Mouse (Mus musculus) layer of hippocampus, adult 9-11 months (tissue): ENCODE results near the gene T2.

Experiments used
- DNase-seq: peaks from one replicate; pipeline ENCODE4 v3.0.0; 2022

The T2 gene

GRCm38 (mm10) chr17:8420739-8421138, 64.9 kb downstream of the T2 start:
- no peak for DNase-seq

GRCm38 (mm10) chr17:8421517-8421916, 65.7 kb downstream of the T2 start:
- no peak for DNase-seq

- no peak for DNase-seq
These were observed 67.5 kb downstream of the T2 start for GRCm38 (mm10) chr17:8423283-8423682.

GRCm38 (mm10) chr17:8429436-8429835, 73.6 kb downstream of the T2 start:
- DNase-seq: no peak

DNA sequence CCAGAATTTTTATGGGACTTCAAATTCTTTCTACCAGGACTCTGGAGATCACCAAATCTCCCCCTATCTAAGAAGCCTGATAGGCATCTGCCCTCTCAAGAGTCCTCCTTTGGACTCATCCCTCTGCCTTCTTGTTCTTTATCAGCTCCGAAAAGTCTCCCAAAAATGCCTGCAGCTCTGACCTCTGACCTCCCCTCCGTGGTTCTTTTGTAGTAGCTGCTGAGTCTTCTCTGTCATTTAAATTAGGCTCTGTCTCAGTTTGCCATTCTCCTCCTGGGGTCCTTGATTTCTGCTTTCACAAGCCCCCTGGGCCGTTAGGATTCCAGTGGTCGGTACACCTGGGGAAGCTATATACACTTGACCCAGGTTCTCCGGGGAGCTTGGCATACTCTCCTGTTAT, 74.1 kb downstream of the T2 start:
- no peak for DNase-seq

DNA sequence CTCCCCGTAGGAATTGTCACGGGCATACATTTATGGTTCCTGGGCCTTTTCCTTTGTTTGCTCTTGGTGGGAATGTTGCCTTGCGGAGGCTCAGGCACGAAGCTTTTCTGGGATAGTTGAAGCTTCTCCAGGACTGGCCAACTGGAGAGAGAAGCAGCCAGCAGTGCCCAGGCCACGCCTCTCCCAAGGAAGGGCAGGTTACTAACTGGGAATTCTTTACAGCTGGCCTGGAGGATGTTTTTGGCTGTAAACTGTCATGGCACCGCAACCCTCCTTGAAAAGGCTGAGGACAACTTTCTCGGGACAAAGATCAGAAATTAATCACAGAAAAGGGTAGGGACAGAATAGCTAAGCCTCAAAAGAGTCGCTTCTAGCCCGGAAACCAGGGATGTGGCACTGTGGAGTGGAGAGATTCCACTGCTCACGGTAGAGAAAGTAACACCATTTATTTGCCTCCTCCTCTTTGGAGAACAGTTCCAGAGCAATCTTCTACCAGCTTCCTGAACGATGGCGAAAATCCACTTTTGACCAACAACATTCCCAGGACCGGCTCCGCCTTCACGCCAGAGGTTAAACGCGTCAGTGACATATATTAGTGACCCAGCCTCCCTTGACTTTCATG, 76.5 kb downstream of the T2 start:
- no peak for DNase-seq

- no peak for DNase-seq
These were observed 77.6 kb downstream of the T2 start for GRCm38 (mm10) chr17:8433121-8433977.

DNA sequence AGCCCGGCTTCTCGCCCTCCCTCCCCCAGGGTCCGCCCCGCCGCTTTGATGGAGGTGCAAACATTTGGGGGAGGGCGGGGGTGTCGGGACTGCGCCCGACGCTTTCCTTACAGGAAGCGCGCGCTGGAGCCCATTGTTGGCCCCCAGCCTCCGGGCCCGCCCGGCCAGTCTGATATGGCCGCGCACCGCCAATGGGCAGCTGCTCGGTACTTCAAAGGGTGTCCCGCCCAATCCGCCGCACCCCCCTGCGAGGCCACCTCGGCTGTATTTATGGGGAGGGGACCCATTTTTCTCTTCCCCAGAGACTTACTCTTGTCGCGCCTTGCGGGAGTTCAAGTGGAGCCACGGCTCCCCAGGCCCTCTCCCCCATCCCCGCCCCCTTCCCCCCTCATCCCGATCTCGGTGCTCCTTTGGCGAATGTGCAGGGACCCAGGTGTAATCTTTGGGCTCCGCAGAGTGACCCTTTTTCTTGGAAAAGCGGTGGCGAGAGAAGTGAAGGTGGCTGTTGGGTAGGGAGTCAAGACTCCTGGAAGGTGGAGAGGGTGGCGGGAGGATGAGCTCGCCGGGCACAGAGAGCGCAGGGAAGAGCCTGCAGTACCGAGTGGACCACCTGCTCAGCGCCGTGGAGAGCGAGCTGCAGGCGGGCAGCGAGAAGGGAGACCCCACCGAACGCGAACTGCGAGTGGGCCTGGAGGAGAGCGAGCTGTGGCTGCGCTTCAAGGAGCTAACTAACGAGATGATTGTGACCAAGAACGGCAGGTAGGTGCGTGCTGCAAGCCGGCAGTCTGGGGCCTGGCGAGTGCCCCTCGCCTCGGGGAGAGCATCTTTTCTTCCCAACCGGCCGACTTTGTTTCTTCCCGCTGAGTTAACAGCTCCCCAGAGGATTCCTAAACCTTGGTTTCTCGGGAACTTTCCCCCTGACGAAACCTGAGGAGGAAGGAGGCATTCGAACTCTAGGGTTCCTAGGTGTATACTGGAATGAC, 78.5 kb downstream of the T2 start, which contains the start of gene T:
Gene T (plus strand): TSS at position 446 of the 983 bp plus-strand sequence.
- DNase-seq: no peak

- DNase-seq: no peak
These were observed 80.4 kb downstream of the T2 start for GRCm38 (mm10) chr17:8436184-8436583.

- DNase-seq: no peak
These were observed 88.3 kb downstream of the T2 start for GRCm38 (mm10) chr17:8444062-8444461.

- no peak for DNase-seq
These were observed 91.9 kb downstream of the T2 start for GRCm38 (mm10) chr17:8447676-8448192.

DNA sequence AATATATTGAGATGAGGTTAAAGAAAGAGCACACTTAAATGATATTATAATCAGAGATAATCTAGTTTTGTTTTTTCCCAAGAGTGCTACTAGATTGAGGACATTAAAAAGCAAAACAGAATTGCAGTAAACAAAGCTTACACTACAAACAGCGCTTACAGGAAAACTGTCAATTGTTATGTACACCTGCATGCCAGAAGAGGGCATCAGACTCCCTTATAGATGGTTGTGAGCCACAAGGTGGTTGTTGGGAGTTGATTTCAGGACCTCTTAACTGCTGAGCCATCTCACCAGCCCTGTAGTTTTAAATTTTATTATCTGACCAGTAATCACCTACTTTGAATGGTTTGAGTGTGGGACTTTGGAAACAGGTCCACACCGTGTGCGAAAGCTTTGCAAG, 92.5 kb downstream of the T2 start:
- DNase-seq: no peak

DNA sequence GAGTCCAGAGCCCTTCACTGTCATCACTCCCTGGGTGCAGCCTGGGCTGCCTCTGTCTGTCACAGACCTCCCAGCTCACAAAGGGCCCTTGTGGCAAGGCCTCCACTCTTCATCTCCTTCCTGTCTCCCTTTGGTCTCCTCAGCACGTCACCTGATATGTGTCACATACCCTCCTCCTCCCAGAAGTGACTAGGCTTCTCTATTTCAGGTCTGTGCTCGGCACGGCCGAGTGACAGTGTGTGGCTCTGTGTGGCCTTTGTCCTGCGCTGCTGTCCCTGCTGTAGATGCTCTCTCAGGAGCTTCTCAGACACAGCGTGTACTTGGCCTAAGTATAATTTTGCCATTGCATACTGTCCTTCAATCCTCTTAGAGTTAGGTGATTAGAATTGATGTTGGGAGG, 99.4 kb downstream of the T2 start:
- DNase-seq: no peak

DNA sequence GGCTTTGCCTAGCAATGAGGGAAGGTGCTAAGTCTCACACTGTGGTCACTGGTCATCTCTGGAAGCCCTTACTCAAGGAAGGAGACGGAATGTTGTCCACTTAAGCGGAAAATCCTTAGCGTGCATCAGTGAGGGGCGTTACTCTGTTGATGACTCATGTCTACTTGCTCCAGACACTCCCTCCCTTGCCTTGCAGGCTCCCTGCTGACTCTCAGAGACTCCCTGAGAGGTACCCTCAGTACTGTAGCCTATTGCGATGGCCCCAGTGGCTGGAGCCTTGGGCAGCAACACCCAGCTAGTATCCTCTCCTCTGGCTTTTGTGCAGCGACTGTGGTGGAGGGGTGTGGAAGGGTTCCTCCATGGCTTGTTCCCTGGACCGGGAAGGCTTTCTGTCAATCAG, 99.8 kb downstream of the T2 start:
- no peak for DNase-seq

DNA sequence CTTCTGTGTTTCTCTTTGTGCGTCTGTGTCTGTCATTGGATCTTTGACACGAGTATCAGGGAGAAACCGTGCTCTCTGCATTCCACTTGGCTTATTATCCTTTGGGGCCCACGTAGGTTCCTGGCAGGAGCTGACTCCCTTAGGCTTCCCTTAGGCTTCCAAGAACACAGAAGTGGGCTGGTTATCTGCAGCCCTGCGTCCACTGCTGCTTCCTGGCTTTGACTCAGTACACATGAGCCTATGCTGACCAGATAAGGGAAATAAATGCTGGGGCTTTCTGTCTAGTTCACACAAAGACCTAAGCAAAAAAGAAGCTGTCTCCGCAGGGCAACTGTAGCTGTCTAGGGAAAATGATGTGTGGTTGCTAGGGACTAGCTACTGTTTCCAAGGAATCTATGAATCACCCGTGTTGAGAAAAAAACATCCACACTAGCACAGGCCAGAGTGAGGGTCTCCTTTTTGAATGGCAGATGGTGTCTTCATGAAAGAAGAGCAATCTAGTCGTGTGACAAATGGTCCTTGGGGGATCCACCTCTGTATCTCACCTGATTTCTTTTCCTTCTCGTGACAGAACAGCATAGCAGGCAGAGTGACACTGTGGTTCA, 101.2 kb downstream of the T2 start:
- DNase-seq: peak; percentile 15

- peak; percentile 33 for DNase-seq
These were observed 105.8 kb downstream of the T2 start for GRCm38 (mm10) chr17:8461568-8461967.

DNA sequence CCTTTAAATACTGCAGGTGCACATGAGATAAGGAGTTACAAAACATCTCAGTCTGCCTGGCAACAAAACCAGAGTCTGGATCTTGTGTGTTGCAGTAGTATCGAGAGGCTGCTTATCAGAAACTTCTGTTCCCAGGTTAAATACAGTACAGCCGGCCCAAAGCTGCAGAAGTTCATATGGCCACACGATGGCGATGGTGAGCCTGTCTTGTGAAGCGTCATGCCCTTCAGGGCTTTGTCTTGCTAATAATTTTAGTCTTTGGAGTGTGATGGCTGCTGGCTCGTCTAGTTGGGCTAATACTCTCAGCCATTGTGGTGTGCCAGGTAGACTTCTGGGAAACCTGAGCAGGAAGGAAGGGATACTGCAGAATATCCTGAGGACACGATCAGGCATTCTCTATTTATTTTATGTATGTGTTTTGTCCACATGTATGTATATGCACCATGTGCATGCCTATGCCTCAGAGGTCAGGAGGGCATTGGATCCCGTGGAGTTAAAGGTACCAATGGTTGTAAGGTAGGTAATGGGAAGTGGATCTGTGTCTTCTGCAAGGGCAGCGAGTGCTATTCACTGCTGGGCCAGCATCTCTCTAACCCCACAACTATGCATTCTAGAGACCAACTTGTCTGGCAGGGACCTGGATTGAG, 107.8 kb downstream of the T2 start:
- DNase-seq: peak; percentile 31

DNA sequence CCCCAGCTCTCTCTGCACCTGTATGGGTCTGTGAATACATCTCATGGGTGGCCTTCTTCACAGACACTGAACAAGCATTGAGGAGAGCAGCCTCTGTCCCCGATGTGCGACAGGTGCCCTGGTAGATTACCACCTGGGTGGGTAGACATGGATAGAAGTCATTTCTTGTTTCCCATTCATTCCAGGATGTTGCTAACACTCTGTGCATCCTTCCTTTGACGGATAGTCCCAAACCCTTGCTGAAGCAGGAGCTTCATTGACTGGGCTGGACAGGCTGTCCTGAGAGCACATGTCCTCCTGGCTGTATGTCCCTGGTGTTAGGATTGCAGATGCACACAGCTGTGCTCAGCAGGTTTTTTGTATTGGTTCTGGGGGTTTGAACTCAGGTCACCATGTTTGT, 112.0 kb downstream of the T2 start:
- DNase-seq: no peak

DNA sequence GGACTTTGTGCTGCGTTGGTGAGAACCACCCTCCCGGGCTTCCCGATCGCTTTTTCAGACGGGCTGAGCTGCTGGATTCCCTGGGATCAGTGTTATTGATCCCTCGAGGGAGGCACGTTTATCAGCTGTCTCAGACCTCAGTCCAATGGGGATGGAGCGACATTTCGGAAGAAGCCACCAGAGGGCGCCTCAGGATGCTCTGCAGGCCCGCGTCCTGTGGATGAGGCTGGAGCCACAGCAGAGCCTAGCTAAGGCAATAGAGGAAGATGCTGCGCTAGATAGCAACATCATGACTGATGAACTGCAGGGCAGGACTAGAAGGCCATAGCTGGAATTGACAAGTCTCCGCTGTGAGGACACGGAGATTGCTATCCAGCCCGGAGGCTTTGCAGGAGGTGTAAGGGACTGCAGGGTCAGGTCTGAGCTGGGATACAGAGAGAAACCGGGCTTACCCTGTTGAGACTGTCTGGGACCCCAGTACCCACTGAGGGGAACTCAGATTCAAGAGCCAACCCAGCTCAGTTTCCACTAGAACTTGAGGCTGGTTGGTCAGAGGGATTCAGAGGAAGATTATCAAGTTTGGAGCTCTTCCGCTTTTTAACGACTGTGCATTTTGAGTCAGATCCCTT, 113.0 kb downstream of the T2 start:
- peak; percentile 84 for DNase-seq
